Mouse (Mus musculus) ES-E14 (cell line): ENCODE data around the gene Zfp536. TPM values are rescaled to one million over a fixed set of nuclear protein-coding genes. Genes with fewer than 3 reads are reported as not detected.

ENCODE experiments used
- DNase-seq: peaks from one replicate; pipeline ENCODE4 v3.0.0-alpha.2; 2013; ENCODE audit warnings: low read depth, low spot score
- H3K27ac ChIP-seq: 2 replicates; pipeline ENCODE4 v1.5.1; 2012; ENCODE audit warnings: low read depth, mild to moderate bottlenecking, low read length, moderate library complexity, mixed read lengths; ENCODE audit not compliant: poor library complexity, insufficient read depth, severe bottlenecking
- H3K36me3 ChIP-seq: 2 replicates; pipeline ENCODE4 v1.6.1; 2012; ENCODE audit warnings: mild to moderate bottlenecking, low read length, moderate library complexity, mixed read lengths; ENCODE audit not compliant: control insufficient read depth, poor library complexity, insufficient read depth, severe bottlenecking
- H3K4me1 ChIP-seq, 2 experiments: fragments of 150-350 bp in 1 of 2; sonication (generic) in 1 of 2; 2 replicates each; pipeline ENCODE4 v1.6.1; 2012; ENCODE audit warnings: low read length in 2 of 2, mild to moderate bottlenecking in 1 of 2, mixed read lengths in 1 of 2; ENCODE audit not compliant: control insufficient read depth in 2 of 2, insufficient read depth in 2 of 2, poor library complexity in 1 of 2
- H3K4me3 ChIP-seq, 2 experiments: fragments of 150-350 bp in 1 of 2; sonication (generic) in 1 of 2; 2 replicates each; pipeline ENCODE4 v1.5.1; 2012; ENCODE audit warnings: low read length in 2 of 2, low read depth in 1 of 2, mild to moderate bottlenecking in 1 of 2, mixed read lengths in 1 of 2; ENCODE audit not compliant: insufficient read depth in 1 of 2, poor library complexity in 1 of 2, severe bottlenecking in 1 of 2
- H3K9ac ChIP-seq: 2 replicates; pipeline ENCODE4 v1.6.1; 2012; ENCODE audit warnings: low read depth, mild to moderate bottlenecking, low read length, mixed read lengths; ENCODE audit not compliant: poor library complexity, insufficient read depth, severe bottlenecking
- H3K9me3 ChIP-seq: fragments of 150-350 bp; sonication (generic); 2 replicates; pipeline ENCODE4 v1.6.1; 2012; ENCODE audit warnings: low read depth, mild to moderate bottlenecking, low read length; ENCODE audit not compliant: control insufficient read depth, insufficient read depth
- CHD2 ChIP-seq: IDR thresholded peaks from 2 replicates; pipeline ENCODE4 v1.6.1; 2014; ENCODE audit warnings: mild to moderate bottlenecking, low read depth, low read length, inconsistent platforms
- HCFC1 ChIP-seq: IDR thresholded peaks from 2 replicates; pipeline ENCODE4 v1.6.1; 2012; ENCODE audit warnings: low read length, inconsistent platforms, borderline replicate concordance; ENCODE audit not compliant: insufficient read depth
- MAFK ChIP-seq: IDR thresholded peaks from 2 replicates; pipeline ENCODE4 v1.6.1; 2014; ENCODE audit warnings: mild to moderate bottlenecking, low read depth, low read length, inconsistent platforms; ENCODE audit not compliant: insufficient read depth
- ZC3H11A ChIP-seq: IDR thresholded peaks from 2 replicates; pipeline ENCODE4 v1.6.1; 2012; ENCODE audit warnings: low read depth, mild to moderate bottlenecking, inconsistent platforms, low read length, borderline replicate concordance
- ZNF384 ChIP-seq: IDR thresholded peaks from 2 replicates; pipeline ENCODE4 v1.6.1; 2012; ENCODE audit warnings: low read depth, low read length, inconsistent platforms
- in situ Hi-C, 2 experiments: fragments of 600-800 bp; cut with MboI; formaldehyde crosslinking; loops; one replicate each; pipeline ENCODE4 v1.15.1; 2025; ENCODE audit warnings: low sequenced_read_pairs in 2 of 2, inconsistent platforms in 1 of 2; ENCODE audit not compliant: unreplicated experiment in 2 of 2
- total RNA-seq: library from RNA; depleted of rRNA; stranded (reverse); fragments of 300-350 nt; gene quantifications from 2 replicates; pipeline ENCODE4 v1.2.3, GENCODE M21; 2012

Zfp536 gene
- total RNA-seq, 1 experiment: 2.2 TPM

GRCm38 (mm10) chr7:37594211-37595030, 179.0 kb downstream of the Zfp536 start:
- TF ChIP-seq ZNF384 (no peak), CHD2 (no peak), MAFK (no peak), HCFC1 (no peak), ZC3H11A (no peak)
- Histone ChIP-seq H3K4me1 (peaks cover 0 to 5% of the 10 kb centered on the region in 2 experiments; a peak in 1 of 4 replicates), H3K9me3 (no peaks in the 10 kb centered on the region), H3K36me3 (no peaks in the 10 kb centered on the region), H3K4me3 (no peak overlapping the region), H3K27ac (no peak overlapping the region), H3K9ac (no peak overlapping the region)
- in situ Hi-C loops: no loop called here
- no peak for DNase-seq

- in situ Hi-C loops: no loop called here
- TF ChIP-seq CHD2: no peak
- no peak for TF ChIP-seq ZC3H11A
- TF ChIP-seq HCFC1: no peak
- no peak for TF ChIP-seq ZNF384
- no peak for TF ChIP-seq MAFK
Observed at GRCm38 (mm10) chr7:37593566-37593965, 179.9 kb downstream of the Zfp536 start.

DNA sequence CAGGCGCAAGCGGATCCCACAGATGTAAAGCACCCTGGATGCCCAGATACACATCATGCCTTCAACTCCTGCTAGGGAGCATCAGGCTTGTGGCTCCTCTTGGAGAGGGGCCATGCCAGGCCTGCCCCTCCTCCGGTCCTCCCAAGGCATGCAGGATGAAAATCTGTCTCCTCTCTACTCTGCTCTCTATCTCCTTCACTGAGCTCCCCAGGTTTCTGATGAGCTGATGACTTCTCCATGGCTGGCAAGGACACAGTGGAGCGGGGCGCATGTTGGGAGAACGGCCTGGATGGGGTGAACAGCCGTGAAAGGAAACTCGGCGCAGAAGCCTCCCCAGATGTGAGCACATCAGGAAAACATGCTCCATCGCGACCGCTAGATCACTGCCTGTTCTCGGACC, 186.7 kb downstream of the Zfp536 start:
- Histone ChIP-seq H3K9ac (no peak overlapping the region), H3K4me1 (peaks cover 0 to 3% of the 10 kb centered on the region in 2 experiments; a peak in 1 of 4 replicates), H3K36me3 (no peaks in the 10 kb centered on the region), H3K4me3 (peak overlapping the region in 1 of 2 experiments; percentile 30; a peak in 2 of 4 replicates), H3K9me3 (no peaks in the 10 kb centered on the region), H3K27ac (no peak overlapping the region)
- in situ Hi-C loops: no loop called here
- TF ChIP-seq CHD2 (no peak), ZNF384 (no peak), ZC3H11A (no peak), HCFC1 (no peak), MAFK (no peak)
- no peak for DNase-seq

More at GRCm38 (mm10) chr7:37593566-37593965, 179.9 kb downstream of the Zfp536 start:
- H3K36me3 ChIP-seq: no peaks in the 10 kb centered on the region
- H3K9me3 ChIP-seq: no peaks in the 10 kb centered on the region
- no peak overlapping the region for H3K4me3 ChIP-seq
- peaks cover 0 to 5% of the 10 kb centered on the region in 2 experiments; a peak in 1 of 4 replicates for H3K4me1 ChIP-seq
- H3K27ac ChIP-seq: no peak overlapping the region
- DNase-seq: no peak
- H3K9ac ChIP-seq: no peak overlapping the region

- DNase-seq: no peak
- Histone ChIP-seq H3K4me1 (no peaks in the 10 kb centered on the region), H3K9ac (no peak overlapping the region), H3K27ac (no peak overlapping the region), H3K9me3 (no peaks in the 10 kb centered on the region), H3K36me3 (no peaks in the 10 kb centered on the region), H3K4me3 (no peak overlapping the region)
- in situ Hi-C loops: no loop called here
- no peak for TF ChIP-seq MAFK
- TF ChIP-seq HCFC1: no peak
- no peak for TF ChIP-seq ZC3H11A
- TF ChIP-seq ZNF384: no peak
- no peak for TF ChIP-seq CHD2
Observed at GRCm38 (mm10) chr7:37581262-37581661, 192.2 kb downstream of the Zfp536 start.
